Mouse (Mus musculus): ENCODE results near the gene Iqcf1.
"Not testable (repeated sequence)": the region's sequence is repeated elsewhere in the genome, so short reads cannot be mapped to it uniquely, and the experiment has no call there.

Iqcf1 gene

GRCm38 (mm10) chr9:106481676-106482075, 18.1 kb upstream of the Iqcf1 start:
- no peak for DNase-seq (ENCODE audit: low spot score in 2 of 2)

- DNase-seq (ENCODE audit: low spot score in 2 of 2): no peak
These were observed 17.1 kb upstream of the Iqcf1 start for GRCm38 (mm10) chr9:106482578-106483115.

DNA sequence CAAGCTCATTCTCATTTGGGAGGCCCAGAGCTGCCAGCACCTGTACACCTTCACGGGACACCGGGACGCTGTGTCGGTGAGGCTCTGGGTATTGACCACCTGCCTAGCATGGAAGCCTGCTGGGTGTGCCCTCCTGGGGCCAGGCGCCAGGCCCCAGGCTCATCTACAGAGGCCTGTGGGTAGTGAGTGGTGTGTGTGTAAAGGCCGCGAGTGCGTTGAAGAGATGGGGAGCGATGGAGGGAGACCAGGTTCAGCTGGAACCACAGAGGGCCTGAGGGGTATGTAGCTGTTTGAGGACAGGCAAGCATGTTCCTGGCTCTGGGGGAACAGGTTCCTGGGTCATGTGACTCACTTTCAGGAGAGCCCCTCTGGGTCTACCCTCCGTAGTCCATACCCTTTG, 16.6 kb upstream of the Iqcf1 start:
- DNase-seq (ENCODE audit: low spot score in 2 of 2): no peak

DNA sequence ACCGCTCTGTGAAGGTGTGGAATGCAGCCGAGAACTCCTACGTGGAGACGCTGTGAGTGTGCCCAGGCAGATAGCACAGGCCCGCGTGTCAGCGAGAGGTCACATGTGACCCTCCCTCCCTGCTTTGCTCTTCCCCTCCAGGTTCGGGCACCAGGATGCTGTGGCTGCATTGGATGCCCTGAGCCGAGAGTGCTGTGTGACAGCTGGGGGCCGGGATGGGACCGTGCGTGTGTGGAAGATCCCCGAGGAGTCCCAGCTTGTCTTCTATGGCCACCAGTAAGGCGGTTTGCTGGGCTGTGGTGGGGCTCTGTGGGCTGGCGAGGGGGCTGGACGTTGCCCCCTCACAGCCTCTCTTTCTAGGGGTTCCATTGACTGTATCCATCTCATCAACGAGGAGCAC, 16.2 kb upstream of the Iqcf1 start:
- DNase-seq (ENCODE audit: low spot score in 2 of 2): no peak

DNA sequence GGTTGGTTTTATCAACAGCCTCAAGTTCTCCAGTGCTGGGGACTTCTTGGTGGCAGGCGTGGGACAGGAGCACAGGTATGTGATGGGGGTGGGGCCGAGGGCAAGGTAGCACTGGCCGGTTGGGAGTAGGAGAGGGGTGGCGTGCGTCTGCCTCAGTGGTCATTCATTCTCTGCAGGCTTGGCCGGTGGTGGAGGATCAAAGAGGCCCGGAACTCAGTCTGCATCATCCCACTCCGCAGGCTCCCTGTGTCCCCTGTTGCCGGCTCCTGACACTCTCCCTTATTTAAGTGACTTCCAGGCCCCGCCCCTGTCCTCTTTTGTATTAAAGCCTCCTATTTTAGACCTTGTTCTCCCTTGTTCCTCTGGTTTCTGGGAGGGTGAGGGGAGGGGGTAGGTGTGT, 14.7 kb upstream of the Iqcf1 start:
- DNase-seq (ENCODE audit: low spot score in 2 of 2): no peak

DNA sequence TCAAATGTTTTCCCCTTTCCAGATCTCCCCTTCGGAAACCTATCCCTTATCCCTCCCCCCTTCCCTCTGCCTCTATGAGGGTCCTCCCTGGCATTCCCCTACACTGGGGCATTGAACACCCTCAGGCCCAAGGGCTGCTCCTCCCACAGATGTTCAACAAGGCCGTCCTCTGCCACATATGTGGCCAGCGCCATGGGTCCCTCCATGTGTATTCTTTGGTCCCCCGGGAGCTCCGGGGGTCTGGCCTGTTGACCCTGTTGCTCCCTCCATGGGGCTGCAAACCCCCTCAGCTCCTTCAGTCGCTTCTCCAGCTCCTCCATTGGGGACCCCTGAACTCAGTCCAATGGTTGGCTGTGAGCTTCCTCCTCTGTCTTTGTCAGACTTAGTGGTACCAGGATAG, 12.2 kb upstream of the Iqcf1 start:
- DNase-seq (ENCODE audit: low spot score in 2 of 2): not testable (repeated sequence)

DNA sequence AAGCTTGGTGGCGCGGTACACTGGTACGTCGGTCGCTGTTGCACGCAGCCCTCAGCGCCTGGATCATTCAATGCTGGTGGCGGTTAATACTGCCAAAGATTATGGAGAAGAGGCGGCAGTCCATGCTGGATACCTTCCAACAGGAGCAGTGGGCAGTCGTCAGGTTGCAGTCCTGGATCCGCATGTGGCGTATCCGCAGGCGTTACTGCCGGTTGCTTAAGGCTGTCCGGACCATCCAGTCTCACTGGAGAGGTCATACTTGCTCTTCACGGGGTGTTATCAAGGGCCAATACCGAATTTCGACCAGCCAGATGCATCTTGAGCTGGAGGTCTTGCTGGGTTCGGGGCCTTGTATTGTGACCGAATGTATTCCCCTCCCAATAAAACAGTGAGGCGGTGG, 2.1 kb downstream of the Iqcf1 start:
- no peak for DNase-seq (ENCODE audit: low spot score in 2 of 2)

DNA sequence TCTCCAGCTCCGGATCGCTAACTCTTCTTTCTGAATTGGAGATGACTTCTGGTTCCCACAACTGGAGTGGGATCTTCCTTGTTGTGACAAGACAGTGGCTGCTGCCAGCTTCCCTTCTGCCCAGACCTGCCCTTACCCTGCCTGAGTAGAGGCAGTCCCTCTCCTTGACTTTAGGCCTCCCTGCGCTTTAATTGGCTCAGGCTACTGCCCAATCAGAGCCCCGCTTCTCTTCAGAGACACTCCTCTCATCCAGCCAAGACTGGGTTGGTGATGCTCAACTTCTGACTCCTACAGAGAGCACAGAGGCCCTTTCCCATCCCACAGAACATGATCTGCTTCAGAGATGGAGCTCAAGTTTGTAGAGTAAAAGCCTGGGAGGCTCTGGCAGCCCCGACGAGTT, 4.5 kb downstream of the Iqcf1 start:
- no peak for DNase-seq (ENCODE audit: low spot score in 2 of 2)

DNA sequence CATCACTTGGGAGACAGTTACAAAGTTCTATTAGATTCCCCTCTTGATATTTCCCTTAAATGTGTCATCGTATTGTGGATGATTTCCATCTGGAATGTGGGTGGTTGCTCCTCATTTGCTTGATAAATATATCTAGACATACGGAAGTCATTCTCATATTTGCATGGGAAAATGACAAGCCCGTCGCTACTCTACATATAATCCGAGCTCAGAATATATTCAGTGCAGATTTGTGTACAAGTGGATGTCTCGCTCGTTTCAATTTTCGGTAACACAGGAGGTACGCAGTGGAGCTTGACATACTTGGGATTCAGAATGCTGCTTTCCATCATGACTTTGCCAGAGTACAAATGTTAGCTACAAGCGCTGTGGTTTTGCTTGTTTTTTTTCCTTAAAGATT, 9.6 kb downstream of the Iqcf1 start:
- peak in 1 of 2 experiments; percentile 9 for DNase-seq (ENCODE audit: low spot score in 2 of 2)

- DNase-seq (ENCODE audit: low spot score in 2 of 2): peak in 1 of 2 experiments; percentile 13
These were observed 13.1 kb downstream of the Iqcf1 start for GRCm38 (mm10) chr9:106512729-106513450.

- DNase-seq (ENCODE audit: low spot score in 2 of 2): no peak
These were observed 13.8 kb downstream of the Iqcf1 start for GRCm38 (mm10) chr9:106513566-106513965.

- DNase-seq (ENCODE audit: low spot score in 2 of 2): no peak
These were observed 14.5 kb downstream of the Iqcf1 start, which contains the start of gene Iqcf5 for GRCm38 (mm10) chr9:106514273-106514672. Gene Iqcf5 (plus strand): TSS chr9:106514573.

GRCm38 (mm10) chr9:106519433-106519832, 19.7 kb downstream of the Iqcf1 start:
- no peak for DNase-seq (ENCODE audit: low spot score in 2 of 2)

DNA sequence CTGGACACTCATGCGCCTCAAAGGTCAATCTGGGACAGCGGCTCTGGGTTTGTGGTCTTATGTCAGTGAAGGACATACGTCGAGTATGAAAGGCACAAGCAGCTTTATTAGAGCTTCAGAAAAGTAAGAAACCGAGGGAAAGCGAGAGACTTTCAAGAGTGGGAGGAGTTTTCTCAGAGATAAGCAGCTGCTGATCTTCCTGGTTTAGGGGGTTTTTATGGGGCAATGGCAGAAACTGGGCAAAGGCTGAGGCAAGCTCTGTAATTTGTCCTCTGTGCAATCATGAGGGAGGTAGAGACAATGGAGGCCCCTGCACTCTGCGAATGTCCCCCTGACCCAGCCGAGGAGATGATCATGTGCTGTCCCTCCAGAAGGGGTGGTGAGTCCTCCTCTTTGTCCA, 20.1 kb downstream of the Iqcf1 start:
- no peak for DNase-seq (ENCODE audit: low spot score in 2 of 2)

DNA sequence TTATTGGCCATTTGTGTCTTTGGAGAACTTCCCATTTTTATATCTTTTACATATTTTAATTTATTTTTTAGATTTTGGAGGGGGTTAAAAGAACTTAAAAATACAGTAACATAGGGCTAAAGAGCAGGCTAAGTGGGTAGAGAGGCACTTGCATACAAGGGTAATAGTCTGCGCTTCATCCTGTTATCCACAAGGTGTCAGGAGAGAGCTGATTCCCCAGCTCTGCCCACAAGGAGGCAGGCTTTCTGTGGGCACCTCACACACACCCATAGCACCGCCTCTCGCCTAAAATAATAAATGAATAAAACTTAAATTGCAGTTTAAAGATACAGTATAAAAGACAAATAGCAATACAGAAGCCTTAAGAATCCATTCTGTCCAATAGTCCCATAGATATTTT, 32.1 kb downstream of the Iqcf1 start:
- peak in 1 of 2 experiments; percentile 27 for DNase-seq (ENCODE audit: low spot score in 2 of 2)

DNA sequence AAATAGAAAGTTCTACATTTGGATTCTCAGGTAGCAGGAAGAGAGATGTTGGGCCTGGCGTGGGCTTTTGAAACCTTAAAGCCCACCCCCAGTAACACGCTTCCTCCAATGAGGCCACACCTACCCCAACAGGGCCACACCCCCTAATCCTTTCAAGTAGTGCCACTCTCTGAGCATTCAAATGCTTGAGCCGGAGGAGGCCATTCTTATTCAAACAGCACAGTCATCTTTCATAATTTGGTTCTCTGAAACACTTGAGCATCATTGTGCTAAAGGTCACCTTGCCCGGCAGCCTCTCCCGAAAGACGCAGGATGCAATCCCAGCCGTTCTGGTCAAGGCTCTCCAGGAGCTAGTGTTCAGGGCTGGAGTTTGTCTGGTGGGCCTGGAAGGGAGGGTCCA, 34.5 kb downstream of the Iqcf1 start:
- DNase-seq (ENCODE audit: low spot score in 2 of 2): no peak

DNA sequence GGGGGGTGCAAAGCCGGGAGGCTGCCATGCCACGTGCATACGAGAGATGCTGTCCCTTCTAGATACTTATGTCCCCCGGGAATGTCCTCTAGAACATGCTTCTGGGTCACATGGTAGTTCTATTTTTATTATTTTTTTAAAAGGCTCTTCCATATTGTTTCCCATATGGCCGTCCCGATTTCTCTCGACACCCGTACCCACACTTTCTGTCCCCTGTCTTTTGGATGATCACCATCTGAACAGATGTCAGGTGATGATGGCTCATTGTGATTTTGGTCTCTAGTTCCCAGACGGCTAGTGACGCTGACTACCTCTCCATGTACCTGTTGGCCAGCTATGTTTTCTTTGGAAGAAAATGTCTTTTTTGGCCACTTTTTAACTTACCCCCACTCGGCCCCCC, 35.2 kb downstream of the Iqcf1 start:
- DNase-seq (ENCODE audit: low spot score in 2 of 2): peak in 1 of 2 experiments; percentile 56
